Mouse (Mus musculus) hindbrain, embryonic 14.5 days (tissue): ENCODE results near the gene Crebrf. TPM values are rescaled to one million over a fixed set of nuclear protein-coding genes. Genes with fewer than 3 reads are reported as not detected.

ENCODE experiments used
- ATAC-seq: fragments of 200-750 bp; cut with Nextera tagmentation; 2 replicates; pipeline ENCODE4 v1.8.0; 2017; ENCODE audit warnings: moderate number of reproducible peaks, mild to moderate bottlenecking, moderate TSS enrichment, moderate library complexity; ENCODE audit not compliant: low FRiP score
- DNase-seq: peaks from one replicate; pipeline ENCODE4 v3.0.0-alpha.2; 2015; ENCODE audit warnings: low spot score
- H3K27ac ChIP-seq: fragments of 300-500 bp; sonication (generic); 2 replicates; pipeline ENCODE4 v1.5.1; 2014; ENCODE audit warnings: mild to moderate bottlenecking, moderate library complexity
- H3K27me3 ChIP-seq: fragments of 300-500 bp; sonication (generic); 2 replicates; pipeline ENCODE4 v1.6.1; 2014; ENCODE audit warnings: mild to moderate bottlenecking, low read length, mixed read lengths; ENCODE audit not compliant: control insufficient read depth, insufficient read depth
- H3K36me3 ChIP-seq: fragments of 300-500 bp; sonication (generic); replicated peaks from 2 replicates; pipeline ENCODE4 v1.6.1; 2014; ENCODE audit not compliant: control insufficient read depth, insufficient read depth
- H3K4me1 ChIP-seq: fragments of 300-500 bp; sonication (generic); replicated peaks from 2 replicates; pipeline ENCODE4 v1.6.1; 2014; ENCODE audit warnings: antibody characterized with exemption, low read length, mixed read lengths; ENCODE audit not compliant: control insufficient read depth, insufficient read depth
- H3K4me2 ChIP-seq: fragments of 300-500 bp; sonication (generic); replicated peaks from 2 replicates; pipeline ENCODE4 v1.6.1; 2014; ENCODE audit warnings: mild to moderate bottlenecking, moderate library complexity
- H3K4me3 ChIP-seq: fragments of 300-500 bp; sonication (generic); replicated peaks from 2 replicates; pipeline ENCODE4 v1.5.1; 2014; ENCODE audit warnings: mild to moderate bottlenecking, low read length
- H3K9ac ChIP-seq: fragments of 300-500 bp; sonication (generic); 2 replicates; pipeline ENCODE4 v1.6.1; 2014
- H3K9me3 ChIP-seq: fragments of 300-500 bp; sonication (generic); 2 replicates; pipeline ENCODE4 v1.6.1; 2016; ENCODE audit warnings: low read length; ENCODE audit not compliant: control insufficient read depth
- WGBS: fragments of 180-500 bp; shearing (Covaris S2); extraction: QIAGEN DNeasy Blood & Tissue Kit; methylation state at CpG from one replicate; pipeline ENCODE4 v1.1.7; 2014; 5-methylcytosine and 5-hydroxymethylcytosine counted together
- polyA plus RNA-seq: library from polyadenylated mRNA; unstranded; fragments of >200 nt; fragmentation: Nextera tagmentation; extraction: Ambion mirVana; gene quantifications from 2 replicates; pipeline ENCODE4 v1.2.1, GENCODE M21; 2014

Crebrf gene
- polyA plus RNA-seq, 1 experiment from 2014 or later, result 10.5 TPM

DNA sequence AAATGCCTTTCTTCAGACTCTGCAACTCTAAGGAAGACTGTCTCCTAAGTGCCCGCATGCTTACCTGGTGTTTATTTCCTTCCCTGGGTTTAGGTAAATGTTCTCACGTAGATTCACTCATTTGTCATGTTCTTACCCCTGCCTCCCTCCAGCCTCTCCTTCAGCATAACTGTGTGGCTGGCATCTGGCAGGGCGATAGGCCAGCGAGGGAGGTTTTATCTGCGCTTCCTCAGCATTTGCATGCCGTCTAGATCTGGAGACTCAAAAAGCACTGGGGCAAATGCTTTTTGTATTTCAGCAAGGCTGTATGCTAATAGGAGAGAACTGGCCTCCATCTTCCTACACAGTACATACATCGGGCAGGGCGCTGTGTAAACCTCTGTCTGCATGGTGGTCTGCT is 69.1 kb downstream of the Crebrf start:
- no peak overlapping the region for H3K27ac ChIP-seq
- no peak overlapping the region for H3K4me2 ChIP-seq
- DNase-seq (no peak), ATAC-seq (no peak)
- WGBS, result 92% methylated on average over 8 of the region's 8 CpGs
- H3K27me3 ChIP-seq, result no peaks in the 10 kb centered on the region
- no peaks in the 10 kb centered on the region for H3K9me3 ChIP-seq
- peaks cover 60% of the 10 kb centered on the region for H3K36me3 ChIP-seq
- no peak overlapping the region for H3K4me3 ChIP-seq
- peaks cover 9% of the 10 kb centered on the region for H3K4me1 ChIP-seq
- H3K9ac ChIP-seq, result no peak overlapping the region

DNA sequence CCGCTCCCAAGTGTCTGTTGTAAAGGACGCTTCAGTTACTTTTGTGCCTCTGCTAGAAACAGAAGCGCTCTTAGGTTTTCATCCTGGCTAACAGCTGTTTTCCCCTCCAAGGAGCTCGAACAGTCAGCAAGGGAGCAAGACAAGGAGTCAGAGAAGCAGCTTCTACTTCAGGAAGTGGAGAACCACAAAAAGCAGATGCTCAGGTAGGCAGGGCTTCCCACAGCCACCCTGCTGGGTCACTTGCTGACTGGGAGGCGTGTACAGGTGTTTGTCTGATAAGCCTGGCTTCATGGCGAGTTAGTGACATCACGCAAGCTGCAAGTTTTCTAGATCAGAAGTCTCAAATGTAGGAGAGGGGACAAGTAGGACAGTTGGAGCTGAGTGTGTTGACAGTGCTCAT is 71.1 kb downstream of the Crebrf start:
- Histone ChIP-seq H3K36me3 (peaks cover 80% of the 10 kb centered on the region), H3K9ac (no peak overlapping the region), H3K4me2 (no peak overlapping the region), H3K4me3 (no peak overlapping the region), H3K4me1 (peaks cover 6% of the 10 kb centered on the region), H3K27me3 (no peaks in the 10 kb centered on the region), H3K9me3 (no peaks in the 10 kb centered on the region), H3K27ac (no peak overlapping the region)
- ATAC-seq, result no peak
- 94% methylated on average over 7 of the region's 7 CpGs for WGBS
- DNase-seq, result no peak

DNA sequence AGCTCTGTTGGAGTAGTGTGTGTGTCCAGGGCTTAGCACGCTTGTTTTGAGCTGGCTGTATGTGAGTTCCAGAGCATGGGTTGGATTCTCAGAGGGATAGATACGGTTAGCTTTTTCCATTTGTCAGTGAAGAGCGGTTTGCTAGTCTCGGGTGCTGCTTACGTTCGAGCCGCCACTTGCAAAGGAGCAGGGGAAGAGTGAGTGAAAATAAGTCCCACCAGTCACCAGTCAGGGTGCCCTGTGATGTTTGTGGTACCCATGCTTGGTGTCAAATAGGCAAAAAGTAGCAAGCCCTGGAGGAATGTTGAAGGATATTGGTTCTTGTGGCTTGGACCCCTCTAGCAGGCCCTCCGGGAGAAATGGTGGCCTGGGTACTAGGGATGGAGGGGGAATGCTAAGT is 73.5 kb downstream of the Crebrf start:
- no peak for DNase-seq
- 95% methylated on average over 8 of the region's 8 CpGs for WGBS
- no peaks in the 10 kb centered on the region for H3K27me3 ChIP-seq
- H3K4me2 ChIP-seq, result no peak overlapping the region
- no peak overlapping the region for H3K4me3 ChIP-seq
- no peak overlapping the region for H3K9ac ChIP-seq
- H3K4me1 ChIP-seq, result no peaks in the 10 kb centered on the region
- H3K36me3 ChIP-seq, result peaks cover 92% of the 10 kb centered on the region
- no peak for ATAC-seq
- H3K9me3 ChIP-seq, result no peaks in the 10 kb centered on the region
- no peak overlapping the region for H3K27ac ChIP-seq

DNA sequence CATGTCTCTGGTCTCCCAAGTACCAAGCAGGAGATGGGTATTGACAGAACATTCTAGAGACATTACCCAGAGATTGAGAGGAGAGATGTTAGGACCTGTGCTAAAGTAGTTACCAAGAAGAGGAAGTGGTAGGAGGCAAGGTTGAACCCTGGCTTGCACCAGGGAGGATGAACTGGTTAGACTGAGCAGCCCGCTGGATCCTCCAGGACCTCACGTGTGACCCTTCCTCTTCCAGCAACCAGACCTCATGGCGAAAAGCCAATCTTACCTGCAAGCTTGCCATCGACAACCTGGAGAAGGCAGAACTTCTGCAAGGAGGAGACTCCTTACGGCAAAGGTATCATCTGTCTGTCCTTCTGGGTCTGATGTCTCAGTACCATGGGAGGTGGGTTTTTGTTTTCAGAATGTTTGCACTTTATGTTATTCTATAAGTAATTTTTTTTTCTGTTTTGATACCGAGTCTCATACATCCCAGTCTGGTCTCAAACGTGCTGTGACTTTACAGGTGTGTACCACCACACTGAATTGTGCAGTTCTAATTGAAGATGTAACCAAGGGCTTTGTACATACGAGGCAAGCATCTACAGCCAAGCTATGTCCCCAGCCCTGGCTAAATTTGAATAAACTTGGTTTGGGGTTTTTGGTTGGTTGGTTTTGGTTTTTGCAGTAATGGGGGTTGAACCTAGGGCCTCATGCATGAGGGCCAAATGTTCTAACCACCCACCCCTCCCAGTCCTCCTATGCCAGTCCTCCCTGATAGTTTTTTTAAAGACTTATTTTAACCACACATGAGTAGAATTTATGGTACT is 74.2 kb downstream of the Crebrf start:
- DNase-seq, result no peak
- H3K4me1 ChIP-seq, result no peaks in the 10 kb centered on the region
- no peak overlapping the region for H3K27ac ChIP-seq
- no peak overlapping the region for H3K4me2 ChIP-seq
- no peaks in the 10 kb centered on the region for H3K27me3 ChIP-seq
- 93% methylated on average over 8 of the region's 8 CpGs for WGBS
- H3K36me3 ChIP-seq, result peaks cover 91% of the 10 kb centered on the region
- H3K4me3 ChIP-seq, result no peak overlapping the region
- H3K9ac ChIP-seq, result no peak overlapping the region
- no peak for ATAC-seq
- H3K9me3 ChIP-seq, result no peaks in the 10 kb centered on the region

DNA sequence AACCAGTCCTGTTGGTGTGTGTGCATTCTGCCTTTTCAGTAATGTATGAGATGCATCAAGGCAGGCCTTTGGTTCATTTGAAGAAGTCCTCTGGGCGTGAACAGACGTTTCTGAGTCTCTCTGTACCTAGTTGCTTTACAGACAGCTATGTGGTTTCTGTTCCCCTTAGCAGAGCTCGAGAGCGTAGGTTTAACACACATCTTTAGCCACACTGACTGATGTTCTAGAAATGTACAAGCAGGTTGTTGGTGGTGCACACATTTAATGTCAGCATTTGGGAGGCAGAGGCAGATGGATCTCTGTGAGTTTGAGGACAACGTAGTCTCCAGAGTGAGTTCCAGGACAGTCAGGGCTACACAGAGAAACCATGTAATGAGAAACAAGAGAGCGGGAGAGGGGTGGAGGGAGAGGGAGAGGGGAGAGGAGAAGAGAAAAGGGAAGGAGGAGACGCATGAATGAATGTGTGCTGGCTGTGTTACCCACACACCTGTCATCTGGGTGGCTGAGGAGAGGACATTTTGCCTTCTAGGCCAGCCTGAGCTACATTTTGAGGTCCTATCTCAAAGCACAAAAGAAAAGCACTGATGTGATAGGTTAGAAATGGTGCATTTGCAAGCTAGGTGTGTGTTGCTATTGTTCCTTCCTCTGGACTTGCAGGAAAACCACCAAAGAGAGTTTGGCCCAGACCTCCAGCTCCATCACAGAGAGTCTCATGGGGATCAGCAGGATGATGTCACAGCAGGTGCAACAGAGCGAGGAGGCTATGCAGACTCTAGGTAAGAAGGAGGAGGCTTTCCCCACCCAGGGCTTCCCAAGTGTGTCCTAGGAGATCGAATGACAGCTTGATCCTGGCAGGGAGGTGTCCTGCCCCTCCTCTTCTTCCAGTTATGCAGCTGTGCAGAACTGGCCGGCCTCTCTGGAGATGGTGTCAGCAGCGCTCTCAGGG is 75.1 kb downstream of the Crebrf start:
- Histone ChIP-seq H3K27me3 (no peaks in the 10 kb centered on the region), H3K4me1 (no peaks in the 10 kb centered on the region), H3K4me3 (no peak overlapping the region), H3K9me3 (no peaks in the 10 kb centered on the region), H3K9ac (no peak overlapping the region), H3K4me2 (no peak overlapping the region), H3K36me3 (peaks cover 82% of the 10 kb centered on the region), H3K27ac (no peak overlapping the region)
- ATAC-seq (no peak), DNase-seq (no peak)
- 93% methylated on average over 11 of the region's 11 CpGs for WGBS

DNA sequence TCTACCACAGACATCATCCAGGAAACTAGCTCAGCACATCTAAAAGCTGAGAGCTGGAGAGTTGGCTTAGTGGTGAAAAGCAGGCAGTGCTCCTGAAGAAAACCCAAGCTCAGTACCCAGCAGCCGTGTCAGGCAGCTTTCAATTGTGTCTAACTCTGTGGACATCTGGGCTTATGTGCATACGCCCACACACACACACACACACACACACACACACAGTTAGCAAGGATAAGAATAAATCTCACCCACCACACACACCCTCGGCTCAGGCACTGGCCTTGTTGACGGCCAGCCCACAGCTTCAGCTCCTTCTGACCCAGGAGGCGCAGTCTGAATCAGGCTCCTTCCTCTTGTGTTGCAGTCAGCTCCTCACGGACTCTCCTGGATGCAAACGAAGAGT is 76.1 kb downstream of the Crebrf start:
- Histone ChIP-seq H3K27ac (no peak overlapping the region), H3K9ac (no peak overlapping the region), H3K27me3 (no peaks in the 10 kb centered on the region), H3K4me1 (no peaks in the 10 kb centered on the region), H3K9me3 (no peaks in the 10 kb centered on the region), H3K4me3 (no peak overlapping the region), H3K36me3 (peaks cover 74% of the 10 kb centered on the region), H3K4me2 (no peak overlapping the region)
- WGBS, result 87% methylated on average over 7 of the region's 7 CpGs
- DNase-seq (no peak), ATAC-seq (no peak)

DNA sequence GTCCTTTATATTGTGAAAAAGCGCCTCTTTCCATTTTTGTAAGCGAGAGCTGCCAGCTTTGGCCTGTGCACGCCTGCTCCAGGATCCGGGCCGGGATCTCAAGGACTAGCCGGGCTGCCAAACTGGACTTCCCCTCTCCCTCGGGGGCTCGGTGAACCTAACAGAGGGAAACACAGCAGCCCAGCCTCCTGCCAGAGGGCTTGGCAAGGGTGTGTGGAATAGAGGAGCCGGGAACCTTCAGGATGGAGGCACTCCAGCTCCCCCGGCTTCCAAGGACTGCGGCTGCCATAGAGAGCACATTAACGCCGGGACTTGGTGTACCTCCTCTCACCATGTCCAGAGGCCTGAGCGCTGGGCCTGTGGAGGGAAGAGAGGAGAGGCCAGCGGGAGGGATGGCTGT is 76.6 kb downstream of the Crebrf start:
- DNase-seq (no peak), ATAC-seq (no peak)
- Histone ChIP-seq H3K27me3 (no peaks in the 10 kb centered on the region), H3K9ac (no peak overlapping the region), H3K36me3 (peaks cover 69% of the 10 kb centered on the region), H3K9me3 (no peaks in the 10 kb centered on the region), H3K27ac (no peak overlapping the region), H3K4me2 (no peak overlapping the region), H3K4me3 (no peak overlapping the region), H3K4me1 (no peaks in the 10 kb centered on the region)
- WGBS, result 93% methylated on average over 15 of the region's 15 CpGs

DNA sequence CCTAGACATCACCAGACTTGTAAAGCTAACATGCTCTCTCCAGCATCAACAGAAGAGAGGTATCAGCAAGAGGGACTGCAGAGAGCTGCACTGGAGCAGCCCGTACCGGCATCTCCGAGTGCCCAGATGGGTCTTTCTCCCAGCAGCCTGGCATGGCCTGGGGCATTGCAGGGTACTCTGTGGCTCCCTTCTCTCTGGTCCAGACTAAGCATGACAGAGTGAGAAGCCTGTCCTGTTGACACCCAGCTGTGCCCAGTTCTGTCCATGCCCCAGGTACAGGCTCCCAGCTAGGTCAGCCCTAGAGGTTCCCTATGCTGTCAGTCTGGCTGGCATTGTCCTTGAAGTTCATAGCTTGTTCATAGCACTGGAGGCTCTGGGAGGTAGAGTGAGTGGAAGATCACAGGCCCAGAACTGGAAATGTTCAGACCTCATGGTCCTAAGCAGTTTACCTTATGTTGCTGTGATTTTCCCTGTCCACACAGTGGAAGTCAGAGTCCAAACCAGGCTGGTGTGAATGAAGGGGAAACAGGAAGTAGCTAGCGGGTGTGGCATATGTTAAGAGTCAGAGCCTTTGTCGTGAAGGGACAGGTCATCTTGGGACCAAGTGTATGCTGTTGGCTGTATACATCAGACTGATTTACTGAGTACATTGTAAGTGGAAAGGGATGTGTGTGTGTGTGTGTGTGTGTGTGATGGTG is 77.8 kb downstream of the Crebrf start:
- Histone ChIP-seq H3K4me3 (no peak overlapping the region), H3K36me3 (peaks cover 62% of the 10 kb centered on the region), H3K9ac (no peak overlapping the region), H3K9me3 (no peaks in the 10 kb centered on the region), H3K4me2 (no peak overlapping the region), H3K27ac (no peak overlapping the region), H3K4me1 (no peaks in the 10 kb centered on the region), H3K27me3 (no peaks in the 10 kb centered on the region)
- WGBS, result 89% methylated on average over 5 of the region's 5 CpGs
- no peak for DNase-seq
- no peak for ATAC-seq

DNA sequence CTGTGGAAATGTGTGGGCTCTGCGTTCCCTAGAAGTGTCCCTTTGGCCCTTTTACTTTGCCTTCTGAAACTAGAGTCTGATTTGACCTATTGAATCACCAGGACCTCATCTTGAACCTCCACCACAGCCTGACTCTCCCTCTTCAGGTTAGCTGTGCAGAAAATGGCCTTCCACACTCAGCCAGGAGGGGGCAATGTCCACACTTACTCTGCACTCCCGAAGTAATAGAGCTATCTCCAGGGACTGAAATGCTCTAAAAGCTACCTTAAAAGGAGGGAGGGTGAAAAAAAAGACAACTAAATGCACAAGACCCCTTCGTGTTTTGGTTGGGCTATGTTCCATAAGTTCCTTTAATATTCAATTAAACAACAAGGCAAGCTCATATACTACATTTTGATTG is 79.3 kb downstream of the Crebrf start:
- 26% methylated on average over 3 of the region's 3 CpGs for WGBS
- Histone ChIP-seq H3K9me3 (no peaks in the 10 kb centered on the region), H3K9ac (no peak overlapping the region), H3K27me3 (no peaks in the 10 kb centered on the region), H3K4me2 (no peak overlapping the region), H3K27ac (no peak overlapping the region), H3K4me3 (no peak overlapping the region), H3K4me1 (no peaks in the 10 kb centered on the region), H3K36me3 (peaks cover 48% of the 10 kb centered on the region)
- ATAC-seq, result no peak
- peak; percentile 61 for DNase-seq
